Mouse (Mus musculus): ENCODE measurements around the gene Tcte1. TPM values are rescaled to one million over a fixed set of nuclear protein-coding genes. Genes with fewer than 3 reads are reported as not detected.

The Tcte1 gene
- total RNA-seq, 1 experiment, result 0.09 TPM

DNA sequence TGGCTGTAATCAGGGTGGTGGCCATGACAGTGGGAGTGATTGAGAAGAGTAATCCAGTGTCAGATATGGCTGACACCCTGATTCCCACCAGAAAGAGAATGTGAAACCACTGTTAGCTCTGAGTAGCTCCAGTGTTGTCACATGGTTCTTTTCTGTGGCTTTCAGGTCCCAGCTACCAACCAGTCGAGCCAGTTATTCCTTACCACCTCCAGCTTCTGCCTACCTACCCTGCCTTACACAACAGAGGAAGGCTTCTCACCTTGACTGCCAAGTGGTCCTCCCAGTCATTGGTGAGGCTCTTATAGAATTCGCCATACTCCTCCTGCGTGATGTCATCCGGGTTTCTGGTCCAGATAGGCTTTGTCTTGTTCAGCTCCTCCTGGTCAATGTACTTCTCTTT, 46.8 kb downstream of the Tcte1 start:
- H3K9me3 ChIP-seq (ENCODE audit: control insufficient read depth, insufficient read depth, low read depth, low read length), result no peaks in the 10 kb centered on the region
- no peak for DNase-seq (ENCODE audit: low read depth, low spot score)
- peaks cover 0 to 2% of the 10 kb centered on the region in 2 experiments; a peak in 1 of 4 replicates for H3K4me1 ChIP-seq (ENCODE audit: control insufficient read depth in 2 of 2, insufficient read depth in 2 of 2, low read length in 2 of 2, poor library complexity in 1 of 2)
- no peak overlapping the region for H3K9ac ChIP-seq (ENCODE audit: insufficient read depth, low read depth, low read length, poor library complexity, severe bottlenecking)
- H3K4me3 ChIP-seq (ENCODE audit: insufficient read depth in 1 of 2, low read depth in 1 of 2, low read length in 2 of 2, poor library complexity in 1 of 2, severe bottlenecking in 1 of 2), result peak overlapping the region; percentile 90 to 95; a peak in 3 of 4 replicates
- peak overlapping the region; percentile 11; the same call in 1 of the 2 replicates for H3K27ac ChIP-seq (ENCODE audit: insufficient read depth, low read depth, low read length, poor library complexity, severe bottlenecking)
- in situ Hi-C loops (cut with MboI; ENCODE audit: low sequenced_read_pairs in 2 of 2, unreplicated experiment in 2 of 2), result no loop called here
- H3K36me3 ChIP-seq (ENCODE audit: control insufficient read depth, insufficient read depth, low read length, poor library complexity, severe bottlenecking), result peaks cover 73% of the 10 kb centered on the region
- TF ChIP-seq HCFC1 (IDR thresholded peaks at IDR 0.05; ENCODE audit: borderline replicate concordance, insufficient read depth, low read length) (no peak), ZC3H11A (IDR thresholded peaks at IDR 0.05; ENCODE audit: borderline replicate concordance, low read depth, low read length) (no peak), MAFK (IDR thresholded peaks at IDR 0.05; ENCODE audit: insufficient read depth, low read depth, low read length) (no peak), CHD2 (IDR thresholded peaks at IDR 0.05; ENCODE audit: low read depth, low read length) (no peak), ZNF384 (IDR thresholded peaks at IDR 0.05; ENCODE audit: low read depth, low read length) (no peak)

- TF ChIP-seq MAFK (IDR thresholded peaks at IDR 0.05; ENCODE audit: insufficient read depth, low read depth, low read length) (peak; percentile 70), CHD2 (IDR thresholded peaks at IDR 0.05; ENCODE audit: low read depth, low read length) (no peak; the same call in 1 of the 2 replicates)
- Histone ChIP-seq H3K27ac (ENCODE audit: insufficient read depth, low read depth, low read length, poor library complexity, severe bottlenecking) (peak overlapping the region; percentile 99), H3K4me1 (ENCODE audit: control insufficient read depth in 2 of 2, insufficient read depth in 2 of 2, low read length in 2 of 2, poor library complexity in 1 of 2) (peaks cover 0 to 3% of the 10 kb centered on the region in 2 experiments; a peak in 1 of 4 replicates), H3K9me3 (ENCODE audit: control insufficient read depth, insufficient read depth, low read depth, low read length) (no peaks in the 10 kb centered on the region), H3K9ac (ENCODE audit: insufficient read depth, low read depth, low read length, poor library complexity, severe bottlenecking) (peak overlapping the region; percentile 99), H3K36me3 (ENCODE audit: control insufficient read depth, insufficient read depth, low read length, poor library complexity, severe bottlenecking) (peaks cover 52% of the 10 kb centered on the region), H3K4me3 (ENCODE audit: insufficient read depth in 1 of 2, low read depth in 1 of 2, low read length in 2 of 2, poor library complexity in 1 of 2, severe bottlenecking in 1 of 2) (peak overlapping the region; percentile 90 to 95)
- in situ Hi-C loops (cut with MboI; ENCODE audit: low sequenced_read_pairs in 2 of 2, unreplicated experiment in 2 of 2), result no loop called here
- no peak for DNase-seq (ENCODE audit: low read depth, low spot score)
These were observed 49.2 kb downstream of the Tcte1 start for GRCm38 (mm10) chr17:45572103-45573086.

GRCm38 (mm10) chr17:45573087-45573779, 50.0 kb downstream of the Tcte1 start, which contains the start of gene Hsp90ab1:
TSS of gene Hsp90ab1 (minus strand) at chr17:45573271.
- Histone ChIP-seq H3K27ac (ENCODE audit: insufficient read depth, low read depth, low read length, poor library complexity, severe bottlenecking) (peak within 1 kb of the TSS; percentile 99), H3K36me3 (ENCODE audit: control insufficient read depth, insufficient read depth, low read length, poor library complexity, severe bottlenecking) (peaks cover 43% of the 10 kb centered on the region), H3K4me3 (ENCODE audit: insufficient read depth in 1 of 2, low read depth in 1 of 2, low read length in 2 of 2, poor library complexity in 1 of 2, severe bottlenecking in 1 of 2) (peak within 1 kb of the TSS; percentile 90 to 95), H3K9me3 (ENCODE audit: control insufficient read depth, insufficient read depth, low read depth, low read length) (no peaks in the 10 kb centered on the region), H3K9ac (ENCODE audit: insufficient read depth, low read depth, low read length, poor library complexity, severe bottlenecking) (peak within 1 kb of the TSS; percentile 99), H3K4me1 (ENCODE audit: control insufficient read depth in 2 of 2, insufficient read depth in 2 of 2, low read length in 2 of 2, poor library complexity in 1 of 2) (peaks cover 0 to 5% of the 10 kb centered on the region in 2 experiments; a peak in 2 of 4 replicates)
- in situ Hi-C loops (cut with MboI; ENCODE audit: low sequenced_read_pairs in 2 of 2, unreplicated experiment in 2 of 2), result no loop called here
- DNase-seq (ENCODE audit: low read depth, low spot score), result peak; percentile 97
- no peak for TF ChIP-seq ZC3H11A (IDR thresholded peaks at IDR 0.05; ENCODE audit: borderline replicate concordance, low read depth, low read length)
- no peak for TF ChIP-seq MAFK (IDR thresholded peaks at IDR 0.05; ENCODE audit: insufficient read depth, low read depth, low read length)
- TF ChIP-seq HCFC1 (IDR thresholded peaks at IDR 0.05; ENCODE audit: borderline replicate concordance, insufficient read depth, low read length), result peak; percentile 65; the same call in 1 of the 2 replicates
- peak; percentile 48; the same call in 1 of the 2 replicates for TF ChIP-seq ZNF384 (IDR thresholded peaks at IDR 0.05; ENCODE audit: low read depth, low read length)
- peak; percentile 56; the same call in 1 of the 2 replicates for TF ChIP-seq CHD2 (IDR thresholded peaks at IDR 0.05; ENCODE audit: low read depth, low read length)

DNA sequence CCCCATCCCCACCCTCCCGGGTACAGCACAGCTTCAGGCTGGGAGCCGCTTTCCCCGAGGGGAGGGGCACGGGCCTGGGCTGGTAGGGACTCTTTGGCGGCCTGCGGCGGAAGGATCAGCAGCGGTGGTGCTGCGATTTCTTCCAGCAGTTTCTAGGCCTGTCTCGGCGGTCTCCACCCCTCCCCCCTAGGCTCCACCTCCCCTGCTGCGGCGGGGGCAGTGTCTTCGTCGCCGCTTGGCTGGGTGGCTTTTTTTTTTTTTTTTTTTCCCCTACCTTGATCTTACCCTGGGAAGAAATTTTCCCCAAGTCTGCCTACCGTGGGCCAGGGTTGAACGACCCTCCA, 50.5 kb downstream of the Tcte1 start:
- H3K4me3 ChIP-seq (ENCODE audit: insufficient read depth in 1 of 2, low read depth in 1 of 2, low read length in 2 of 2, poor library complexity in 1 of 2, severe bottlenecking in 1 of 2), result peak overlapping the region; percentile 77 to 95
- no peaks in the 10 kb centered on the region for H3K9me3 ChIP-seq (ENCODE audit: control insufficient read depth, insufficient read depth, low read depth, low read length)
- peak; percentile 91 for DNase-seq (ENCODE audit: low read depth, low spot score)
- in situ Hi-C loops (cut with MboI; ENCODE audit: low sequenced_read_pairs in 2 of 2, unreplicated experiment in 2 of 2), result no loop called here
- peaks cover 38% of the 10 kb centered on the region for H3K36me3 ChIP-seq (ENCODE audit: control insufficient read depth, insufficient read depth, low read length, poor library complexity, severe bottlenecking)
- peak overlapping the region; percentile 90 for H3K27ac ChIP-seq (ENCODE audit: insufficient read depth, low read depth, low read length, poor library complexity, severe bottlenecking)
- TF ChIP-seq HCFC1 (IDR thresholded peaks at IDR 0.05; ENCODE audit: borderline replicate concordance, insufficient read depth, low read length) (0 out of 2 replicates have a peak, but pooled peaks have one; percentile 32), ZNF384 (IDR thresholded peaks at IDR 0.05; ENCODE audit: low read depth, low read length) (peak; percentile 97), CHD2 (IDR thresholded peaks at IDR 0.05; ENCODE audit: low read depth, low read length) (no peak)
- peak overlapping the region; percentile 89 for H3K9ac ChIP-seq (ENCODE audit: insufficient read depth, low read depth, low read length, poor library complexity, severe bottlenecking)
- peaks cover 0 to 5% of the 10 kb centered on the region in 2 experiments; a peak in 2 of 4 replicates for H3K4me1 ChIP-seq (ENCODE audit: control insufficient read depth in 2 of 2, insufficient read depth in 2 of 2, low read length in 2 of 2, poor library complexity in 1 of 2)

Measured in ES-E14 (cell line).